Mouse (Mus musculus) heart, embryonic 14.5 days (tissue): ENCODE measurements around the gene Syt12. TPM values are rescaled to one million over a fixed set of nuclear protein-coding genes. Genes with fewer than 3 reads are reported as not detected.

ENCODE experiments used
- ATAC-seq: fragments of 200-750 bp; cut with Nextera tagmentation; 2 replicates; pipeline ENCODE4 v1.8.0; 2017; ENCODE audit warnings: low read depth, moderate TSS enrichment; ENCODE audit not compliant: insufficient number of reproducible peaks, insufficient read depth, low FRiP score
- H3K27ac ChIP-seq, 2 experiments: fragments of 200-500 bp in 1 of 2; fragments of 300-500 bp in 1 of 2; sonication (generic) in 1 of 2; replicated peaks in 1 of 2; 2 replicates each; pipeline ENCODE4 v1.5.1; 2012 to 2014; ENCODE audit warnings: low read depth in 2 of 2, low read length in 2 of 2, control low read depth in 1 of 2, mild to moderate bottlenecking in 1 of 2, mixed read lengths in 1 of 2; ENCODE audit not compliant: control insufficient read depth in 1 of 2, insufficient read depth in 1 of 2
- H3K27me3 ChIP-seq: fragments of 300-500 bp; sonication (generic); 2 replicates; pipeline ENCODE4 v1.6.1; 2014; ENCODE audit warnings: mild to moderate bottlenecking, low read length, control low read depth; ENCODE audit not compliant: control insufficient read depth, insufficient read depth
- H3K36me3 ChIP-seq: fragments of 300-500 bp; sonication (generic); 2 replicates; pipeline ENCODE4 v1.6.1; 2014; ENCODE audit warnings: mild to moderate bottlenecking, control low read depth, low read length, mixed read lengths; ENCODE audit not compliant: control insufficient read depth, insufficient read depth
- H3K4me1 ChIP-seq, 2 experiments: fragments of 200-500 bp in 1 of 2; fragments of 300-500 bp in 1 of 2; sonication (generic) in 1 of 2; 2 replicates each; pipeline ENCODE4 v1.6.1; 2012 to 2014; ENCODE audit warnings: low read length in 2 of 2, control low read depth in 1 of 2, mixed read lengths in 1 of 2; ENCODE audit not compliant: control insufficient read depth in 2 of 2, insufficient read depth in 2 of 2
- H3K4me2 ChIP-seq: fragments of 300-500 bp; sonication (generic); 2 replicates; pipeline ENCODE4 v1.6.1; 2014; ENCODE audit warnings: mild to moderate bottlenecking, low read length
- H3K4me3 ChIP-seq, 2 experiments: fragments of 200-500 bp in 1 of 2; fragments of 300-500 bp in 1 of 2; sonication (generic) in 1 of 2; 2 replicates each; pipeline ENCODE4 v1.5.1; 2012 to 2014; ENCODE audit warnings: low read length in 2 of 2, mild to moderate bottlenecking in 2 of 2, control low read depth in 1 of 2, low read depth in 1 of 2, moderate library complexity in 1 of 2; ENCODE audit not compliant: control insufficient read depth in 1 of 2, insufficient read depth in 1 of 2
- H3K9ac ChIP-seq: fragments of 300-500 bp; sonication (generic); 2 replicates; pipeline ENCODE4 v1.6.1; 2014; ENCODE audit warnings: mild to moderate bottlenecking, low read length
- H3K9me3 ChIP-seq: fragments of 300-500 bp; sonication (generic); 2 replicates; pipeline ENCODE4 v1.6.1; 2016; ENCODE audit warnings: low read length, control low read depth; ENCODE audit not compliant: control insufficient read depth
- WGBS: fragments of 180-500 bp; shearing (Covaris S2); extraction: QIAGEN DNeasy Blood & Tissue Kit; methylation state at CpG from one replicate; pipeline ENCODE4 v1.1.7; 2014; 5-methylcytosine and 5-hydroxymethylcytosine counted together
- polyA plus RNA-seq: library from polyadenylated mRNA; unstranded; fragments of >200 nt; fragmentation: Nextera tagmentation; extraction: Ambion mirVana; gene quantifications from 2 replicates; pipeline ENCODE4 v1.2.1, GENCODE M21; 2014

The Syt12 gene
- polyA plus RNA-seq, 1 experiment from 2014 or later = 0.95 TPM

GRCm38 (mm10) chr19:4434999-4435398 is 42.2 kb downstream of the Syt12 start:
- H3K9ac ChIP-seq = no peak overlapping the region
- peaks cover 9 to 14% of the 10 kb centered on the region in 2 experiments for H3K4me1 ChIP-seq
- no peak for ATAC-seq
- H3K9me3 ChIP-seq = no peaks in the 10 kb centered on the region
- no peaks in the 10 kb centered on the region for H3K27me3 ChIP-seq
- H3K27ac ChIP-seq = no peak overlapping the region
- no peak overlapping the region for H3K4me2 ChIP-seq
- peaks cover 27% of the 10 kb centered on the region for H3K36me3 ChIP-seq
- WGBS = 80% methylated on average over 1 of the region's 1 CpGs
- no peak overlapping the region for H3K4me3 ChIP-seq

- Histone ChIP-seq H3K4me2 (no peak overlapping the region), H3K9me3 (no peaks in the 10 kb centered on the region), H3K9ac (no peak overlapping the region), H3K27ac (no peak overlapping the region), H3K4me3 (no peak overlapping the region), H3K27me3 (no peaks in the 10 kb centered on the region), H3K4me1 (peaks cover 7 to 9% of the 10 kb centered on the region in 2 experiments), H3K36me3 (peaks cover 31% of the 10 kb centered on the region)
- no peak for ATAC-seq
- WGBS = 81% methylated on average over 1 of the region's 1 CpGs
Observed at GRCm38 (mm10) chr19:4433756-4434155, 43.5 kb downstream of the Syt12 start.

GRCm38 (mm10) chr19:4430091-4430620 is 47.1 kb downstream of the Syt12 start:
- H3K36me3 ChIP-seq = peaks cover 50% of the 10 kb centered on the region
- WGBS = 88% methylated on average over 4 of the region's 4 CpGs
- H3K4me1 ChIP-seq = no peaks in the 10 kb centered on the region

GRCm38 (mm10) chr19:4425610-4426366 is 51.5 kb downstream of the Syt12 start:
- Histone ChIP-seq H3K27ac (no peak overlapping the region), H3K27me3 (no peaks in the 10 kb centered on the region), H3K4me3 (no peak overlapping the region), H3K9me3 (no peaks in the 10 kb centered on the region), H3K4me2 (no peak overlapping the region), H3K9ac (no peak overlapping the region), H3K36me3 (peaks cover 47% of the 10 kb centered on the region), H3K4me1 (no peaks in the 10 kb centered on the region)
- no peak; the same call in 1 of the 2 replicates for ATAC-seq
- WGBS = 72% methylated on average over 19 of the region's 19 CpGs

More at GRCm38 (mm10) chr19:4430091-4430620, 47.1 kb downstream of the Syt12 start:
- H3K4me3 ChIP-seq = no peak overlapping the region
- no peak overlapping the region for H3K9ac ChIP-seq
- H3K9me3 ChIP-seq = no peaks in the 10 kb centered on the region
- no peak for ATAC-seq
- no peak overlapping the region for H3K27ac ChIP-seq
- no peak overlapping the region for H3K4me2 ChIP-seq
- no peaks in the 10 kb centered on the region for H3K27me3 ChIP-seq

- no peaks in the 10 kb centered on the region for H3K4me1 ChIP-seq
- ATAC-seq = no peak
- H3K4me3 ChIP-seq = no peak overlapping the region
- H3K4me2 ChIP-seq = no peak overlapping the region
- no peak overlapping the region for H3K9ac ChIP-seq
- no peaks in the 10 kb centered on the region for H3K9me3 ChIP-seq
- H3K36me3 ChIP-seq = peaks cover 38% of the 10 kb centered on the region
- 72% methylated on average over 3 of the region's 3 CpGs for WGBS
- no peak overlapping the region for H3K27ac ChIP-seq
- no peaks in the 10 kb centered on the region for H3K27me3 ChIP-seq
Observed at GRCm38 (mm10) chr19:4423021-4423420, 54.2 kb downstream of the Syt12 start.

- Histone ChIP-seq H3K27me3 (no peaks in the 10 kb centered on the region), H3K9ac (no peak overlapping the region), H3K9me3 (no peaks in the 10 kb centered on the region), H3K4me2 (no peak overlapping the region), H3K4me1 (no peaks in the 10 kb centered on the region), H3K36me3 (peaks cover 35% of the 10 kb centered on the region), H3K4me3 (no peak overlapping the region), H3K27ac (no peak overlapping the region)
- WGBS = 93% methylated on average over 3 of the region's 3 CpGs
- ATAC-seq = no peak
Observed at GRCm38 (mm10) chr19:4422581-4422980, 54.7 kb downstream of the Syt12 start.

- no peak overlapping the region for H3K4me2 ChIP-seq
- H3K27ac ChIP-seq = no peak overlapping the region
- peaks cover 14% of the 10 kb centered on the region for H3K36me3 ChIP-seq
- H3K4me3 ChIP-seq = no peak overlapping the region
- no peak overlapping the region for H3K9ac ChIP-seq
- no peaks in the 10 kb centered on the region for H3K9me3 ChIP-seq
- peaks cover 0 to 5% of the 10 kb centered on the region in 2 experiments; a peak in 2 of 4 replicates for H3K4me1 ChIP-seq
- ATAC-seq = no peak
- 77% methylated on average over 8 of the region's 8 CpGs for WGBS
- H3K27me3 ChIP-seq = no peaks in the 10 kb centered on the region
Observed at GRCm38 (mm10) chr19:4420153-4420910, 56.9 kb downstream of the Syt12 start.
